Mouse (Mus musculus): Measurements from ENCODE around the gene Rbm26.
A peak's percentile ranks its signal among the peaks of the same experiment; 100 is the strongest.

The Rbm26 gene

DNA sequence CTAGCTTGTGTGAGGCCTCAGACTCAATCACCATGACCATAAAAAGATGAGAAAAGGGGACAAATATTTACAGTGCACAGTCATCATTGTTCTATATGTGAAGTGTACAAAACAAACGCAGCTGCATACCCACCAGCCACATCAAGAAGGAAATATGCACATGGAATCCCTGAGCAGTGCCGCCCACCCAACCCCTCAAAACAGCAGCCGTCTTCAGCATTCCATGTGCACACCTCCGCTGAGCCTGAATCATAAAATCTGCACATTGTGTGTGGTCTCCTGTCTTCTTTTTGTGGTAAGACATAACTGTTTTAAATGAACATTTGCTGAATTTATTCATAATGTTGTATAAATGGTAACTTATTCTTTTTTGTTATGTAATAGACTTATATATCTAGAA is 90.1 kb downstream of the Rbm26 start:
- DNase-seq (ENCODE audit: low spot score in 2 of 2), result peak; percentile 65 to 67

DNA sequence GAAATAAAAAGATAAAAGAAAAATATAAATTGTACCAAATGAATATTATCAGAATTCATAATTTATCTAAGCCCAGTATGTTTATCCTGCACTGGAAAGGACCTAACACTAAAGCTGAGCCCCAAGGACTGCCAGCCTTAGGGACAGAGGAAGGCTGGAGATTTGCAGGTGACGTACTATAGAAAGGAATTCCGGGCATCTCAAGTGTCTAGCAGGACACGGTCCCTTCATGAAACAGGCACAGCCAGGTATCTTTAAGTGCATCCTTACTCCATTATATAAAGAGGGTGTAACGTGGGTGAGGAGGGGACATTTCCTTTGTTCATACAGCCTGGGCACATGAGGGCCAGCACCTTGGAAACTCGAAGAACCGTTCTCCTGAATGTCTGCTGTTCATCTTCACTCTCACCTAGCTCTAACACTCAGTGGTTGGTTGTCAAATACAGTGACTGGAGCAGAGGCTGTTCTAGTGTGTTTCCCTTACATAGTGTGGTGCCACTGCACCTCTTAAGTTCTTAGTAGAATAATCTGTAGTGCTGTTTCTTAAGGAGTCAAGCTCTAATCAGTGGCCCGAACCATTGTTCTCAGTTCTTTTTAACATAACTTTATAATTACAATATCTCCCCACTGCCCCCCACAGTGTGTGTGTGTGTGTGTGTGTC is 91.7 kb downstream of the Rbm26 start:
- DNase-seq (ENCODE audit: low spot score in 2 of 2), result no peak

DNA sequence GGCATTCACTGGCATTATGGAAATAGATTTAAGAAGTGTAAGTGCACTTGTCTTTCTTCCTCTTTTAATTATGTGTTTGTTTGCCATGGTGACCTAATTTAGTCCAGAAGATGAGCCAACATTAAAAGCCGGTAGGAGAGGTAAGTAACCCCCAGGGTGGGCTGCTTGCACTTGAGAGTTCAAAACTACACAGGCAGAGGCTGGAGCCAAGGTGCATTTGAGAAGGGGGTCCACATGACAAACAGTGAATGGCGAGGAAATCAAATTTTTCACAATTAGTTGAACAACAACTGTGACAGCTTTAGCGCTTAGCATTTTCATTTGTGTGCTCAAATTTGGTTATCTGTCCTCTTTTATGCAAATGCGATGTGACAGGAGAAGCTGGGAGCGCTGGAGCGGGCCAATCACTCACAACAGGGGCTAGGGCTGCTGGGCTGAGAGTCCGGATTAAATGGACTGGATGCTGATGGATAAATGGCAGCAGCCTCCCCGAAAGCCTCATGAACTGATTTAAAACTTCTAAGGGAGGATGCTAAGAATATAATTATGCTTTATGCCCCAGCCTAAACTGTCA is 92.3 kb downstream of the Rbm26 start:
- DNase-seq (ENCODE audit: low spot score in 2 of 2), result no peak

DNA sequence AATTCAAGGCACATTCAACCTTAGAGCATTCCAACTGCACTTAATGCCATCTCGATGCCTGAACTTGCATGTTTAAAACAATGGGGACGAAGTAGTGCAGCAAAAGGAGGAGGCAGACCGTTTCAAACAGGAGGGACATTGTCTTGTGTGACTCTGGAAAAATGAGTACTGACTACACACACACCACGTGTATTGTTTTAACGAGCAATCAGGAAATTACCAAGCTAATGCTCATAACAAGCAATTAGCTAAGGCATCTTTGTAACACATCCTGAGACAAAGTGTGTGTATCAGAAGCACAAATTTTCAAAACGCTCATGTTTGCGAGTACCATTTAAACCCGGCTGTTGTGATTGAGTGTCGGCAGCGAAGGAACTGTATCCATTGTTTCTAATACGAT is 93.0 kb downstream of the Rbm26 start:
- no peak for DNase-seq (ENCODE audit: low spot score in 2 of 2)

DNA sequence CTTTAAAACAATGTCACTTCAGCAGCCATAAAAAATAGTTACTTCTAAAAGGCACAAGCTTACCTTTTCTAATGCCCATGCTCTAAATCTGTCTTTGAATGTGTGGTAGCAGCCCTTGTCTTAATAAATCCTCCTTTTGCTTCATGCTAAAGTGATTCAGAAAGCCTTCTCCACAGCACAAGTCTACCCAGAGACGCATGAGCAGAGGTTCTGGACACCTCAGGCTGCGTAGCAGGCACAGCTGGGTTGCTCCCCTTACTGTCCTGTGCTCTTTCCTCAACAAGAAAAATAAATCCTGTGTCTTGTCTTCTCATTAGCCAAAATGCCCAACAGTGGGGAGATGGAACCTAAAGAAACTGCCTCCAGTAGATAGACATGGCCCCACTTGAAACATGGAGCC is 102.4 kb downstream of the Rbm26 start:
- no peak for DNase-seq (ENCODE audit: low spot score in 2 of 2)

DNA sequence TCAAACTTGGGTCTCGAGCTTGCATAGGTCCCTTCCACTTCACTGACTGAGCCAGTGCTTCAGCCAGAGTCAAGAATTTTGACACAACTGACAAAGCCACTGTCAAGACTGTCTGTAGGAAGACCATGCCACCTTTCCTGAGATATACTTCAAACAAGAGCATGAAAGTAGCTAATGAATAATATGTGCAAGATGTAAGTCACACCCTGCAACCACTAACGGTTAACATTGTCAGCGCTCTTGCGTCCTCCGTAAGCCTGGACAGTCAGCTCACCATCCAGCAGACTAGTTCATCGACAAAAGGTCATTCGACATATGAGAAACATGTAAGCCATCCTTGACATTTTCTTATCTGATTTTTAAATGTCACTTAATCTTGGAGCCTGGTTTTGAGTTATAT is 102.8 kb downstream of the Rbm26 start:
- no peak for DNase-seq (ENCODE audit: low spot score in 2 of 2)

DNA sequence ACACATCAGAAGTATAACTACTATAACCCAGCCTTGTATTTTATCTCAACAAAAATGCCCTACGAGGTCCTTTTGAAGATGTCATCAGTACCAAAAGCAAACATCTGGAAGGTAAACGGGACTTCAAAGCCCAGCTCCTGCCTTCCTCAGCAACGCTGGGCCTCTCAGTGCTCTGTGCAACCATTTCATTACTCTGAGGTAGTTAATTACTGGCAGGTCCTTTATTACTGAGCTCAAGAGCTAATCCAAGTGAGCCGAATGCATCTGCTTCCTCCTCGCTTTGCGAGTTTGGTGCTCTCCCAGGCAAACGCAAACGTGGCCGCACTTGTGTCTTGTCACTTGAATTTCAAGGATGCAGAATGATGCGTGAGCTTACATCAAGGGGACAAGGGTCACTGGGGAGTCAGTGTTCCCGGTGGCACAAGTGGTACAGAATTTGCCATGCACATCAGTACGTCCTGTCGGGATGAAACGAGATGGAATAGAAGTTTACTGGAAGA is 106.1 kb downstream of the Rbm26 start:
- DNase-seq (ENCODE audit: low spot score in 2 of 2), result no peak

DNA sequence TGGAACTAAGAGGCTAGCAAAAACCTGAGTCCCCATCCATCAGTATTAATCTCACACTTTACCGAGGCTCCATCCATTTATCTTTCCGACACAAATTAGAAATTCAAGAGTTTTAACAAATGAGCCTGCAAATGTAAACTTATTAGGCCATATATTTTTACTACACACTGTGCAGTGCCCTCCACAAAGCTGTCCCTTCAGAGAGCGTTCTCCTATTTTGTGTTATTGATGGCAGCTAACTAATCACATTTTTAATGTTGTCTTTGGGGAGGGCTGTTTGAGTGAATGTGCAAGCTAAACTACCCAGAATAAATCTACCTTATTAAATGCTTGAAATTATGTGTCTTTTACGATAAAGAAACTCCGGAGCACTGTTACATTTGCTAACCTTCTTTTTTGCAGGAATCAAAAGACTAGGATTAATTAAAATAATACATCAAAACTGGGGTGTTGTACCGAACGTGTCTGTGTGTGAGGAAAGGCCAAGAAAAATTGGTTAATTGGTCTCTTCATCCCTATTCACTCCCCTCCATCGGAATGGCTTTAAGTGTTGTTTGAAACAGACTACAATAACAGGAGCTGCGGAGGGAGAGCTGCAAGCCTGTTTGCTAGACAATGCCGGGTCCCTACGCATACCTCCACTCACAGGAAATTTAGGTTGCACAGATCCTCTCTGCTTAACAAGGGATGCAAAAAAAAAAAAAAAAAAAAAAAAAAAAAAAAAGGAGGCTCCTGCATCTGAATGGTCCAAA is 106.7 kb downstream of the Rbm26 start:
- no peak for DNase-seq (ENCODE audit: low spot score in 2 of 2)

DNA sequence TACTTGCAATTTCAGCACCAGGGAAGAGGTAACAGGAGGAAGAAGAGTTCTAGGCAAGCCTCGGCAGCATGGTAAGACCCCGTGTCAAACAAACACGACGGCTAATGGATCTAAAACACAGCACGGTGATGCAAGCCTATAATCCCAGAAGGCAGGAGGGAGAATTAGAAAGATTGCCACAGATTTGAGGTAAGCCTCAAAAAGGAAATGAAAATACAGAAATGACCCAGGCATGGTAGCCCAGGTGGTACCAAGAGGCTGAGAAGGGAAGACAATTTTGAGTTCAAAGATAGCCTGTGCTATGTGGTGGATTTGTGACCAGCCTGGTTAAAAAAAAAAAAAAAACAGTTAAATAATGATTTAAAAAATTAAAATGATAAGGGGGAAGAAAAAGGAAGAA is 109.1 kb downstream of the Rbm26 start:
- no peak for DNase-seq (ENCODE audit: low spot score in 2 of 2)

DNA sequence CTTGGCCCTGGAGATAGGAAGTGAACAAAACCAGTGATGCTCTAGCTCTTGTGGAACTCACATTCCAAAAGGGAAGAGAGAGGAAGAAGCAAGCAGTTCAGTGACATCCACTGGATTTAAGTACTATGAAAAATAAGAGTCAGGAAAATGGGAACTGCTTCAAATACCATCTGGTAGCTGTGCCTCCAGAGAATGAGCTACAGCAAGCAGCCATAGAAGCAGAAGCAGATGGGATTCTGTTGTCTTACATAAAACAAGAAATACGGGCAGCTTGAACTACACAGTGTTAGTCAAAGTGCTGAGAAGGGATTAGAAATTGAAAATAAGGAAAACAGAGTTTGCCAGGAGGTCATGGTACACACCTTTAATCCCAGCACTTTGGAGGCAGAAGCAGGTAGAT is 112.9 kb downstream of the Rbm26 start:
- no peak for DNase-seq (ENCODE audit: low spot score in 2 of 2)

DNA sequence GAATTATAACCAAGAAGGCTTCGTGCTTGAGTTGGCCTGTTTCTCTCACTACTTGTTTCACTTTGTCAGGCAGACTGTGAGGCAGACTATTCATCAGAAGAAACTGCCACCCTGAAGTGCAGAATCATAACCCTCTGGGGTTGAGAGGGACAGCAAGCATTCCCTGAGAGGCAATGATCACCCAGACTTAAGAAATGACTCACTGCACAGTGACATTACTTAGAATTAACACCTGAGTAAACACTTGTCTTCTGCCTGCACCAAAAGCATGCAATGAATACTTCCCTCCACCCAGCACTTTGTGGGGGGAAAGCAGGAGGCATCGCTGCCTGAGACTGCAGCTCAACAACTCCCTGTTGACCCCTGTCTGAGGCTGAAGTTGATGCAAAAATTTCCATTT is 115.9 kb downstream of the Rbm26 start:
- no peak for DNase-seq (ENCODE audit: low spot score in 2 of 2)

DNA sequence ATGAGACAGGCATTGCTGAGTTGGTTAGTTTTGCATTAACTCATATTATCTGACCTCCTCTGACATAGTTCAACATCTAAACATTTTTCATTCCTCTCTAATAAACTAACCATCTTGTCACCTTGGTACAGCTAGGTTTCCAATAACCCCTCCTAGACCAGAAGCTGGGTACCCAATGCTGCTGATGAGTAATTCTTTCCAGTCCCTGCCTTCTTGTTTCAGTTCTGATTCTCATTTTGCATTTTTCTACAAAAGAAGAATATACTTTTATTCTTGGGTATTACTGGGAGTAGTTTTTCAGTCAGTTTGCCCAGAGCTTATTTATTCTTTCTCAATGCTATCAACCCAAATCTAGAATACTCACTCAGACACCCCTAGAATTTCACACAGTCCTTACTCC is 119.2 kb downstream of the Rbm26 start:
- DNase-seq (ENCODE audit: low spot score in 2 of 2), result no peak

All from right cerebral cortex, adult 2 months (tissue).